Mouse (Mus musculus) myocyte (in vitro differentiated cells): ENCODE measurements at regions not wholly inside any gene's neighbourhood (a gene's known extent, or its start where the extent isn't known, plus 50 kb on each side); places are given as distances from the start of the nearest gene placed in this dataset.

Experiments used
- H3K27me3 ChIP-seq: one replicate; pipeline ENCODE4 v1.6.1; 2011; ENCODE audit not compliant: control insufficient read depth, insufficient read depth, insufficient read length
- H3K36me3 ChIP-seq: one replicate; pipeline ENCODE4 v1.6.1; 2011; ENCODE audit not compliant: control insufficient read depth, insufficient read depth
- H3K4me2 ChIP-seq: one replicate; pipeline ENCODE4 v1.6.1; 2011; ENCODE audit warnings: low read depth, control low read depth
- H3K4me3 ChIP-seq: one replicate; pipeline ENCODE4 v1.5.1; 2011; ENCODE audit warnings: mild to moderate bottlenecking, control low read depth, moderate library complexity
- H3K79me2 ChIP-seq: one replicate; pipeline ENCODE4 v1.6.1; 2011; ENCODE audit not compliant: control insufficient read depth, insufficient read depth
- H3ac ChIP-seq: one replicate; pipeline ENCODE4 v1.6.1; 2011; ENCODE audit not compliant: control insufficient read depth, insufficient read length
- CEBPB ChIP-seq: IDR thresholded peaks from 2 replicates; pipeline ENCODE4 v1.6.1; 2011; ENCODE audit warnings: mild to moderate bottlenecking, moderate library complexity; ENCODE audit not compliant: poor library complexity, insufficient read depth, severe bottlenecking
- E2F4 ChIP-seq: IDR thresholded peaks from one replicate; pipeline ENCODE4 v1.6.1; 2011; ENCODE audit warnings: mild to moderate bottlenecking, control low read depth, moderate library complexity; ENCODE audit not compliant: insufficient read depth
- MAX ChIP-seq: IDR thresholded peaks from one replicate; pipeline ENCODE4 v1.6.1; 2011; ENCODE audit warnings: low read depth, mild to moderate bottlenecking, control low read depth
- MYOD1 ChIP-seq, 3 experiments: IDR thresholded peaks; one replicate each; pipeline ENCODE4 v1.6.1; 2011; ENCODE audit warnings: control low read depth in 2 of 3, low read depth in 2 of 3, mild to moderate bottlenecking in 2 of 3, moderate library complexity in 1 of 3; ENCODE audit not compliant: insufficient read length in 2 of 3, control insufficient read depth in 1 of 3
- MYOG ChIP-seq, 3 experiments: IDR thresholded peaks; one replicate each; pipeline ENCODE4 v1.6.1; 2011; ENCODE audit warnings: control low read depth in 2 of 3, low read depth in 2 of 3, mild to moderate bottlenecking in 2 of 3; ENCODE audit not compliant: insufficient read length in 2 of 3, control insufficient read depth in 1 of 3, insufficient read depth in 1 of 3
- POLR2A ChIP-seq: IDR thresholded peaks from one replicate; pipeline ENCODE4 v1.6.1; 2011; ENCODE audit warnings: low read depth, mild to moderate bottlenecking, control low read depth, moderate library complexity; ENCODE audit not compliant: insufficient read length
- POLR2AphosphoS2 ChIP-seq: IDR thresholded peaks from one replicate; pipeline ENCODE4 v1.6.1; 2011; ENCODE audit warnings: low read depth, control low read depth; ENCODE audit not compliant: insufficient read length
- REST ChIP-seq: IDR thresholded peaks from one replicate; pipeline ENCODE4 v1.6.1; 2011; ENCODE audit warnings: mild to moderate bottlenecking, control low read depth, moderate library complexity; ENCODE audit not compliant: insufficient read depth, insufficient read length
- SRF ChIP-seq: IDR thresholded peaks from one replicate; pipeline ENCODE4 v1.6.1; 2011; ENCODE audit warnings: low read depth; ENCODE audit not compliant: control insufficient read depth, insufficient read length
- TCF12 ChIP-seq: IDR thresholded peaks from one replicate; pipeline ENCODE4 v1.6.1; 2011; ENCODE audit warnings: mild to moderate bottlenecking, control low read depth; ENCODE audit not compliant: poor library complexity, insufficient read depth, severe bottlenecking
- TCF3 ChIP-seq: IDR thresholded peaks from one replicate; pipeline ENCODE4 v1.6.1; 2011; ENCODE audit warnings: low read depth, control low read depth; ENCODE audit not compliant: insufficient read length
- USF1 ChIP-seq: IDR thresholded peaks from one replicate; pipeline ENCODE4 v1.6.1; 2011; ENCODE audit warnings: low read depth, mild to moderate bottlenecking, control low read depth, moderate library complexity

GRCm38 (mm10) chr14:88264771-88265170 is 206.4 kb downstream of the Pcdh20 start:
- no peaks in the 10 kb centered on the region for H3K79me2 ChIP-seq
- H3K4me3 ChIP-seq = no peak overlapping the region
- TF ChIP-seq TCF3 (no peak), POLR2A (no peak), USF1 (no peak), MYOD1 (IDR thresholded peaks at IDR 0.05; ENCODE audit: control insufficient read depth in 1 of 3, insufficient read length in 2 of 3, low read depth in 2 of 3) (no peak), REST (no peak), CEBPB (no peak), SRF (no peak), TCF12 (no peak), MYOG (IDR thresholded peaks at IDR 0.05; ENCODE audit: control insufficient read depth in 1 of 3, insufficient read depth in 1 of 3, insufficient read length in 2 of 3, low read depth in 2 of 3) (no peak), POLR2AphosphoS2 (no peak), E2F4 (no peak), MAX (no peak)
- no peaks in the 10 kb centered on the region for H3K27me3 ChIP-seq
- no peak overlapping the region for H3ac ChIP-seq
- H3K36me3 ChIP-seq = no peaks in the 10 kb centered on the region
- H3K4me2 ChIP-seq = no peak overlapping the region

GRCm38 (mm10) chr14:88259034-88259433 is 212.2 kb downstream of the Pcdh20 start:
- no peaks in the 10 kb centered on the region for H3K36me3 ChIP-seq
- no peak for TF ChIP-seq USF1
- no peak for TF ChIP-seq E2F4
- TF ChIP-seq REST = no peak
- no peak for TF ChIP-seq TCF3
- no peak overlapping the region for H3ac ChIP-seq
- no peaks in the 10 kb centered on the region for H3K79me2 ChIP-seq
- H3K4me3 ChIP-seq = no peak overlapping the region
- no peaks in the 10 kb centered on the region for H3K27me3 ChIP-seq
- H3K4me2 ChIP-seq = no peak overlapping the region

- Histone ChIP-seq H3K4me3 (no peak overlapping the region), H3K27me3 (no peaks in the 10 kb centered on the region), H3ac (no peak overlapping the region), H3K36me3 (no peaks in the 10 kb centered on the region), H3K4me2 (no peak overlapping the region), H3K79me2 (no peaks in the 10 kb centered on the region)
- no peak for TF ChIP-seq MAX
- TF ChIP-seq USF1 = no peak
- no peak for TF ChIP-seq MYOD1 (IDR thresholded peaks at IDR 0.05; ENCODE audit: control insufficient read depth in 1 of 3, insufficient read length in 2 of 3, low read depth in 2 of 3)
- no peak for TF ChIP-seq CEBPB
Observed at GRCm38 (mm10) chr14:88255131-88255530, 216.1 kb downstream of the Pcdh20 start.
